Mouse (Mus musculus) embryonic fibroblast, embryonic 13.5 days (primary cell): ENCODE measurements at regions not wholly inside any gene's neighbourhood (a gene's known extent, or its start where the extent isn't known, plus 50 kb on each side); places are given as distances from the start of the nearest gene placed in this dataset.

ENCODE experiments used
- H3K27ac ChIP-seq: 2 replicates; pipeline ENCODE4 v1.5.1; 2012; ENCODE audit warnings: low read length, control low read depth, inconsistent platforms; ENCODE audit not compliant: insufficient read depth
- H3K4me1 ChIP-seq: 2 replicates; pipeline ENCODE4 v1.6.1; 2011; ENCODE audit warnings: low read length; ENCODE audit not compliant: control insufficient read depth, insufficient read depth
- H3K4me3 ChIP-seq: 2 replicates; pipeline ENCODE4 v1.5.1; 2011; ENCODE audit warnings: mild to moderate bottlenecking, control low read depth, low read length; ENCODE audit not compliant: insufficient read depth
- CTCF ChIP-seq: IDR thresholded peaks from 2 replicates; pipeline ENCODE4 v1.5.1; 2011; ENCODE audit warnings: mild to moderate bottlenecking, control low read depth, low read length, moderate library complexity, borderline replicate concordance; ENCODE audit not compliant: insufficient read depth
- POLR2A ChIP-seq: IDR thresholded peaks from 2 replicates; pipeline ENCODE4 v1.6.1; 2011; ENCODE audit warnings: low read depth, mild to moderate bottlenecking, control low read depth, low read length, moderate library complexity

GRCm38 (mm10) chr6:135518710-135519437 lies 156.5 kb downstream of the Emp1 start:
- H3K4me1 ChIP-seq, result no peaks in the 10 kb centered on the region
- no peak overlapping the region for H3K27ac ChIP-seq
- TF ChIP-seq POLR2A (no peak), CTCF (no peak)
- H3K4me3 ChIP-seq, result no peak overlapping the region

GRCm38 (mm10) chr6:135519438-135519803 lies 157.1 kb downstream of the Emp1 start:
- Histone ChIP-seq H3K4me3 (no peak overlapping the region), H3K4me1 (no peaks in the 10 kb centered on the region), H3K27ac (no peak overlapping the region)
- TF ChIP-seq CTCF, result no peak
- TF ChIP-seq POLR2A, result no peak

GRCm38 (mm10) chr6:135520868-135521267 lies 158.5 kb downstream of the Emp1 start:
- no peak overlapping the region for H3K4me3 ChIP-seq
- peaks cover 4% of the 10 kb centered on the region for H3K4me1 ChIP-seq
- TF ChIP-seq CTCF (no peak), POLR2A (no peak)
- H3K27ac ChIP-seq, result no peak overlapping the region

- peaks cover 4% of the 10 kb centered on the region for H3K4me1 ChIP-seq
- no peak for TF ChIP-seq POLR2A
- no peak for TF ChIP-seq CTCF
- H3K4me3 ChIP-seq, result no peak overlapping the region
- no peak overlapping the region for H3K27ac ChIP-seq
Measured at GRCm38 (mm10) chr6:135524886-135525285, 162.5 kb downstream of the Emp1 start.

GRCm38 (mm10) chr6:135525841-135526327 lies 163.5 kb downstream of the Emp1 start:
- no peak overlapping the region for H3K27ac ChIP-seq
- H3K4me1 ChIP-seq, result peaks cover 4% of the 10 kb centered on the region
- TF ChIP-seq POLR2A (no peak), CTCF (no peak)
- no peak overlapping the region for H3K4me3 ChIP-seq

GRCm38 (mm10) chr6:135526460-135527160 lies 164.3 kb downstream of the Emp1 start:
- no peak overlapping the region for H3K4me3 ChIP-seq
- H3K27ac ChIP-seq, result no peak overlapping the region
- TF ChIP-seq POLR2A (no peak), CTCF (no peak)
- peaks cover 4% of the 10 kb centered on the region for H3K4me1 ChIP-seq

GRCm38 (mm10) chr6:135527879-135528278 lies 165.5 kb downstream of the Emp1 start:
- no peak for TF ChIP-seq CTCF
- Histone ChIP-seq H3K4me3 (no peak overlapping the region), H3K27ac (peak overlapping the region; percentile 23; the same call in 1 of the 2 replicates), H3K4me1 (peaks cover 4% of the 10 kb centered on the region)

GRCm38 (mm10) chr6:135539791-135540646 lies 177.7 kb downstream of the Emp1 start:
- Histone ChIP-seq H3K4me1 (no peaks in the 10 kb centered on the region; the same call in 1 of the 2 replicates), H3K4me3 (no peak overlapping the region), H3K27ac (no peak overlapping the region)
- no peak for TF ChIP-seq POLR2A

GRCm38 (mm10) chr6:135541566-135541965 lies 179.2 kb downstream of the Emp1 start:
- TF ChIP-seq CTCF (no peak), POLR2A (no peak)
- Histone ChIP-seq H3K4me3 (no peak overlapping the region), H3K27ac (no peak overlapping the region), H3K4me1 (no peaks in the 10 kb centered on the region)

- TF ChIP-seq CTCF (no peak), POLR2A (no peak)
- Histone ChIP-seq H3K27ac (no peak overlapping the region), H3K4me1 (no peaks in the 10 kb centered on the region), H3K4me3 (no peak overlapping the region)
Measured at GRCm38 (mm10) chr6:135542356-135542755, 180.0 kb downstream of the Emp1 start.
